In the genomic region with DNA sequence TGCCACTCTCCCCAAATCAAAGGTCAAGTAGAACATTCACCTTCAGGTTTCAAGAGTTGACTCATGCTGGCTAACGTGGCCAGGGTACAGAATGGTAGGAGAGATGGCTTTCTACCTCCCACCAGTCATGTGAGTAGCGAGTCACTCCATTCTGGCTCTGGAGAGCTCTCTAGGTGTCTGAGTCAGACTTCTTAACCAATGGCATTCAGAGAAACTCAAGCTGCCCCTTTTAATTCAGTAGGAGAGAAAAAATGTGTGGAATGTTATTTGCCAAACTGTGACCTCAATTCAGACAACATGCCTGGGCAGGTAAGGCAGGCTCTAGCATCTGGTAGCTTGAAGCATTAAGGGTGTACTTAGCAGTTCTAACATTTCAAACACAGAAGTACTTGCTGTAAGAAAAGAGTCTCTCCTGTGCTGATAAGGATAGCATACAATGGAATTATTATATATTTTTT, we compare ENCODE assay signal across 11 mouse cellular contexts.
DNase-seq lines count a peak whose midpoint lies in the region; ATAC-seq and TF ChIP-seq lines count a peak whose summit lies in the region.
"Had no signal": no experiment of that assay in that cellular context is flagged by ENCODE, and none has a peak within 500 bp of the region (broad histone marks: within the 10 kb centered on the region; RNA-seq: fewer than 3 reads in every experiment).

No protein-coding gene starts in this region.

- H3K27ac ChIP-seq in intestine, postnatal 0 days (ENCODE audit: low read depth, low read length), result no peak overlapping the region
- H3K27ac ChIP-seq in lung, embryonic 16.5 days (ENCODE audit: low read length), result no peak overlapping the region
- no peak overlapping the region for H3K27ac ChIP-seq in forebrain, postnatal 0 days (ENCODE audit: low read depth, low read length)
- H3K27ac ChIP-seq: forebrain, embryonic 13.5 days; hindbrain, embryonic 10.5 days; limb, embryonic 12.5 days had no signal

- H3K36me3 ChIP-seq in C2C12 (ENCODE audit: control insufficient read depth, insufficient read depth), result no peaks in the 10 kb centered on the region
- no peaks in the 10 kb centered on the region for H3K36me3 ChIP-seq in intestine, postnatal 0 days (ENCODE audit: control insufficient read depth, insufficient read depth)
- no peaks in the 10 kb centered on the region for H3K36me3 ChIP-seq in lung, embryonic 16.5 days (ENCODE audit: control insufficient read depth, insufficient read depth, low read length)
- H3K36me3 ChIP-seq in forebrain, postnatal 0 days (ENCODE audit: insufficient read depth), result no peaks in the 10 kb centered on the region
- H3K36me3 ChIP-seq: hindbrain, embryonic 10.5 days; limb, embryonic 12.5 days had no signal

- no peaks in the 10 kb centered on the region for H3K4me1 ChIP-seq in intestine, postnatal 0 days (replicated peaks; ENCODE audit: control insufficient read depth, insufficient read depth, low read length)
- peaks cover 3% of the 10 kb centered on the region; the same call in 1 of the 2 replicates for H3K4me1 ChIP-seq in lung, embryonic 16.5 days (replicated peaks; ENCODE audit: control insufficient read depth, insufficient read depth, low read length)
- H3K4me1 ChIP-seq in forebrain, postnatal 0 days (ENCODE audit: insufficient read depth), result no peaks in the 10 kb centered on the region
- H3K4me1 ChIP-seq: forebrain, embryonic 13.5 days; hindbrain, embryonic 10.5 days; limb, embryonic 12.5 days had no signal

- H3K79me2 ChIP-seq in C2C12 (ENCODE audit: control insufficient read depth, insufficient read depth), result no peaks in the 10 kb centered on the region

- no peaks in the 10 kb centered on the region for H3K9me3 ChIP-seq in intestine, postnatal 0 days (ENCODE audit: control insufficient read depth)
- H3K9me3 ChIP-seq in lung, embryonic 16.5 days (ENCODE audit: control insufficient read depth, low read length), result no peaks in the 10 kb centered on the region
- no peaks in the 10 kb centered on the region for H3K9me3 ChIP-seq in forebrain, postnatal 0 days (ENCODE audit: low read length)
- H3K9me3 ChIP-seq: forebrain, embryonic 13.5 days; hindbrain, embryonic 10.5 days; limb, embryonic 12.5 days had no signal

- TF ChIP-seq CTCF in C2C12 (IDR thresholded peaks at IDR 0.05; ENCODE audit: control insufficient read depth, insufficient read depth, insufficient read length) (no peak), Patski (IDR thresholded peaks at IDR 0.05) (no peak)
- TF ChIP-seq CTCF in intestine, postnatal 0 days (IDR thresholded peaks at IDR 0.05; ENCODE audit: low read depth), result no peak
- no peak for TF ChIP-seq CTCF in forebrain, postnatal 0 days (IDR thresholded peaks at IDR 0.05; ENCODE audit: low read depth)

- no peak overlapping the region for H3K4me3 ChIP-seq in C2C12 (ENCODE audit: insufficient read depth, poor library complexity, severe bottlenecking)
- no peak overlapping the region for H3K4me3 ChIP-seq in intestine, postnatal 0 days (ENCODE audit: low read depth, low read length)
- H3K4me3 ChIP-seq in lung, embryonic 16.5 days (ENCODE audit: low read length), result no peak overlapping the region
- H3K4me3 ChIP-seq in forebrain, postnatal 0 days (ENCODE audit: low read depth, low read length), result no peak overlapping the region
- H3K4me3 ChIP-seq: forebrain, embryonic 13.5 days; hindbrain, embryonic 10.5 days; limb, embryonic 12.5 days had no signal

- POLR2A ChIA-PET in Patski (lab: Charles Lee), result interaction anchor here (0.7 kb wide), 1 partner anchor 480 kb away, joined by 3 read pairs; no protein-coding TSS in a partner anchor

- H3ac ChIP-seq in C2C12 (ENCODE audit: control insufficient read depth, insufficient read length, low read depth), result no peak overlapping the region

- H3K79me3 ChIP-seq in C2C12 (ENCODE audit: low read depth), result no peaks in the 10 kb centered on the region

- WGBS in intestine, postnatal 0 days, result 25% methylated on average over 2 of the region's 2 CpGs
- 24% methylated on average over 2 of the region's 2 CpGs for WGBS in lung, embryonic 16.5 days
- 62% methylated on average over 2 of the region's 2 CpGs for WGBS in forebrain, postnatal 0 days

- peak; percentile 93 for ATAC-seq in Patski
- ATAC-seq in intestine, postnatal 0 days, result peak; percentile 74; the same call in 1 of the 2 replicates
- ATAC-seq in lung, embryonic 16.5 days (ENCODE audit: low read depth), result peak; percentile 97
- ATAC-seq in forebrain, postnatal 0 days, result no peak
- ATAC-seq: forebrain, embryonic 13.5 days had no signal

- H3K27me3 ChIP-seq in C2C12 (ENCODE audit: control insufficient read depth, insufficient read depth, insufficient read length), result no peaks in the 10 kb centered on the region
- no peaks in the 10 kb centered on the region for H3K27me3 ChIP-seq in Patski
- no peaks in the 10 kb centered on the region for H3K27me3 ChIP-seq in intestine, postnatal 0 days (replicated peaks; ENCODE audit: control insufficient read depth, insufficient read depth, low read length)
- H3K27me3 ChIP-seq in lung, embryonic 16.5 days (ENCODE audit: control insufficient read depth, insufficient read depth, low read depth, low read length), result no peaks in the 10 kb centered on the region
- no peaks in the 10 kb centered on the region for H3K27me3 ChIP-seq in forebrain, postnatal 0 days (ENCODE audit: insufficient read depth, low read length)
- H3K27me3 ChIP-seq: forebrain, embryonic 13.5 days; limb, embryonic 12.5 days had no signal

- DNase-seq in Patski (ENCODE audit: low read depth, low spot score), result peak; percentile 82
- DNase-seq in cerebellum, adult 18-20 months, result no peak
- DNase-seq in ovary, postnatal 10 days (ENCODE audit: low spot score), result no peak
- no peak for DNase-seq in forebrain, postnatal 0 days
- DNase-seq: adrenal gland, postnatal 14 days had no signal

- no peak overlapping the region for H3K4me2 ChIP-seq in intestine, postnatal 0 days (replicated peaks; ENCODE audit: low read depth)
- H3K4me2 ChIP-seq in lung, embryonic 16.5 days (ENCODE audit: low read depth, low read length), result no peak overlapping the region
- no peak overlapping the region for H3K4me2 ChIP-seq in forebrain, postnatal 0 days (ENCODE audit: low read depth)
- H3K4me2 ChIP-seq: forebrain, embryonic 13.5 days; limb, embryonic 12.5 days had no signal

- in situ Hi-C loops in Patski (cut with MboI; ENCODE audit: low pct_unique_long_range_greater_than_20kb), result no loop called here

- CTCF ChIA-PET in Patski (lab: Charles Lee), result interaction anchor here (0.8 to 3.9 kb wide), 5 partner anchors 101 to 487 kb away, joined by 3 to 40 read pairs (median 3); no protein-coding TSS in a partner anchor

- H3K9ac ChIP-seq in intestine, postnatal 0 days (ENCODE audit: low read depth, low read length), result no peak overlapping the region
- no peak overlapping the region for H3K9ac ChIP-seq in lung, embryonic 16.5 days (ENCODE audit: low read length)
- no peak overlapping the region for H3K9ac ChIP-seq in forebrain, postnatal 0 days
- H3K9ac ChIP-seq: forebrain, embryonic 13.5 days; limb, embryonic 12.5 days had no signal

TF ChIP-seq in C2C12, 6 proteins besides CTCF, POLR2A, EP300 and RAD21:
- TF ChIP-seq FOSL1 (IDR thresholded peaks at IDR 0.05; ENCODE audit: insufficient read depth, low read length, poor library complexity, severe bottlenecking), result peak; percentile 32
- no peak for TF ChIP-seq MYOD1 (IDR thresholded peaks at IDR 0.05; ENCODE audit: control insufficient read depth, insufficient read length, low read depth)
- TF ChIP-seq CEBPB (IDR thresholded peaks at IDR 0.05; ENCODE audit: low read depth), result no peak
- no peak for TF ChIP-seq MYOG (IDR thresholded peaks at IDR 0.05; ENCODE audit: control insufficient read depth, extremely low read depth, insufficient read length)
- peak; percentile 77 for TF ChIP-seq USF1 (IDR thresholded peaks at IDR 0.05; ENCODE audit: low read depth)
